Mouse (Mus musculus): Measurements from ENCODE around the gene Ctsj.
"Not testable (repeated sequence)": the region's sequence is repeated elsewhere in the genome, so short reads cannot be mapped to it uniquely, and the experiment has no call there.

Ctsj gene

GRCm38 (mm10) chr13:61005859-61006258 lies at the start of gene Ctsj:
TSS of gene Ctsj (minus strand) at chr13:61005959.
- DNase-seq (ENCODE audit: low spot score): no peak

GRCm38 (mm10) chr13:61040531-61040930 lies 34.8 kb upstream of the Ctsj start, which contains the start of gene Ctsq:
TSS of gene Ctsq (minus strand) at chr13:61040631.
- no peak for DNase-seq (ENCODE audit: low spot score)

- no peak for DNase-seq (ENCODE audit: low spot score)
Observed at GRCm38 (mm10) chr13:61022785-61023184, 17.0 kb upstream of the Ctsj start.

GRCm38 (mm10) chr13:61021844-61022243 lies 16.1 kb upstream of the Ctsj start:
- no peak for DNase-seq (ENCODE audit: low spot score)

- no peak for DNase-seq (ENCODE audit: low spot score)
Observed at GRCm38 (mm10) chr13:61010171-61010570, 4.4 kb upstream of the Ctsj start.

- DNase-seq (ENCODE audit: low spot score): no peak
Observed at GRCm38 (mm10) chr13:60997600-60997999, 8.2 kb downstream of the Ctsj start.

- DNase-seq (ENCODE audit: low spot score): not testable (repeated sequence)
Observed at GRCm38 (mm10) chr13:60986915-60987314, 18.8 kb downstream of the Ctsj start.

GRCm38 (mm10) chr13:60972319-60972718 lies 33.4 kb downstream of the Ctsj start:
- not testable (repeated sequence) for DNase-seq (ENCODE audit: low spot score)

GRCm38 (mm10) chr13:60963985-60964384 lies 41.8 kb downstream of the Ctsj start:
- not testable (repeated sequence) for DNase-seq (ENCODE audit: low spot score)

GRCm38 (mm10) chr13:60961706-60962105 lies 44.1 kb downstream of the Ctsj start:
- no peak for DNase-seq (ENCODE audit: low spot score)

Measured in left cerebral cortex, adult 11 months (tissue).